In genomic region chr13:96388042-96388888, GRCm38 (mm10) we compare ENCODE assay signal across 7 mouse cellular contexts. TPM values are rescaled to one million over a fixed set of nuclear protein-coding genes. Genes with fewer than 3 reads are reported as not detected.
DNase-seq lines count a peak whose midpoint lies in the region; ATAC-seq lines count a peak whose summit lies in the region.

TSS of gene Poc5 (plus strand) at chr13:96388294.

- H3K27ac ChIP-seq in embryonic facial prominence, embryonic 11.5 days (replicated peaks; ENCODE audit: low read depth, low read length), result peak within 1 kb of the TSS; percentile 41; the same call in 1 of the 2 replicates
- H3K27ac ChIP-seq in limb, embryonic 10.5 days, result peak within 1 kb of the TSS; percentile 83
- 0 out of 2 replicates have a peak within 1 kb of the TSS, but pooled peaks have one; percentile 48 for H3K27ac ChIP-seq in midbrain, embryonic 13.5 days

- peak; percentile 100 for ATAC-seq in embryonic facial prominence, embryonic 11.5 days (replicated peaks; ENCODE audit: insufficient number of reproducible peaks, low FRiP score, low TSS enrichment, low read depth)
- ATAC-seq in granulocyte monocyte progenitor cell, adult 5-6 weeks (replicated peaks; ENCODE audit: poor library complexity, severe bottlenecking), result peak; percentile 98
- ATAC-seq in midbrain, embryonic 13.5 days, result peak; percentile 100

- H3K27me3 ChIP-seq in embryonic facial prominence, embryonic 11.5 days (ENCODE audit: control insufficient read depth, insufficient read depth, low read length), result no peaks in the 10 kb centered on the region
- no peaks in the 10 kb centered on the region for H3K27me3 ChIP-seq in limb, embryonic 10.5 days (ENCODE audit: low read depth, poor library complexity, severe bottlenecking)
- H3K27me3 ChIP-seq in midbrain, embryonic 13.5 days, result no peaks in the 10 kb centered on the region

- H3K4me2 ChIP-seq in embryonic facial prominence, embryonic 11.5 days (ENCODE audit: low read depth, low read length), result peak within 1 kb of the TSS; percentile 59
- H3K4me2 ChIP-seq in midbrain, embryonic 13.5 days (replicated peaks), result peak within 1 kb of the TSS; percentile 76

- no peaks in the 10 kb centered on the region for H3K4me1 ChIP-seq in embryonic facial prominence, embryonic 11.5 days (ENCODE audit: control insufficient read depth, insufficient read depth, low read length)
- H3K4me1 ChIP-seq in limb, embryonic 10.5 days, result peaks cover 11% of the 10 kb centered on the region
- peaks cover 13% of the 10 kb centered on the region for H3K4me1 ChIP-seq in midbrain, embryonic 13.5 days (replicated peaks)

- H3K9me3 ChIP-seq in embryonic facial prominence, embryonic 11.5 days (replicated peaks; ENCODE audit: control insufficient read depth, low read length), result no peaks in the 10 kb centered on the region
- no peaks in the 10 kb centered on the region for H3K9me3 ChIP-seq in limb, embryonic 10.5 days (replicated peaks)
- no peaks in the 10 kb centered on the region for H3K9me3 ChIP-seq in midbrain, embryonic 13.5 days

- peak; percentile 98 for DNase-seq in adrenal gland, postnatal 14 days
- peak; percentile 99 for DNase-seq in embryonic facial prominence, embryonic 11.5 days (ENCODE audit: low spot score)
- peak; percentile 99 for DNase-seq in kidney, adult 11 months
- DNase-seq in limb, embryonic 10.5 days (ENCODE audit: low spot score), result peak; percentile 96
- DNase-seq in spleen, adult 12 weeks (ENCODE audit: low spot score), result peak; percentile 100

- H3K4me3 ChIP-seq in embryonic facial prominence, embryonic 11.5 days (ENCODE audit: low read depth, low read length), result peak within 1 kb of the TSS; percentile 76
- peak within 1 kb of the TSS; percentile 85 for H3K4me3 ChIP-seq in limb, embryonic 10.5 days
- H3K4me3 ChIP-seq in midbrain, embryonic 13.5 days (replicated peaks), result peak within 1 kb of the TSS; percentile 78

- 1% methylated on average over 44 of the region's 44 CpGs for WGBS in embryonic facial prominence, embryonic 11.5 days
- under 1% methylated on average over 44 of the region's 44 CpGs for WGBS in limb, embryonic 10.5 days
- WGBS in midbrain, embryonic 13.5 days, result under 1% methylated on average over 44 of the region's 44 CpGs

- H3K36me3 ChIP-seq in embryonic facial prominence, embryonic 11.5 days (replicated peaks; ENCODE audit: control insufficient read depth, insufficient read depth, low read depth, low read length), result no peaks in the 10 kb centered on the region
- peaks cover 32% of the 10 kb centered on the region for H3K36me3 ChIP-seq in limb, embryonic 10.5 days
- H3K36me3 ChIP-seq in midbrain, embryonic 13.5 days, result peaks cover 24% of the 10 kb centered on the region

- peak within 1 kb of the TSS; percentile 73 for H3K9ac ChIP-seq in embryonic facial prominence, embryonic 11.5 days (replicated peaks; ENCODE audit: low read length)
- H3K9ac ChIP-seq in midbrain, embryonic 13.5 days (replicated peaks), result peak within 1 kb of the TSS; percentile 72

RNA-seq across cellular contexts. Expression of gene Poc5, which starts in this region (rescaled TPM):
- total RNA-seq in adrenal gland, postnatal 14 days (2021), result 14.2 and 16.9 TPM in 2 replicates
- polyA plus RNA-seq in embryonic facial prominence, embryonic 11.5 days (2014; fragmentation: Nextera tagmentation; extraction: Ambion mirVana), result 27.1 and 28.1 TPM in 2 replicates
- total RNA-seq in granulocyte monocyte progenitor cell, adult 5-6 weeks (2014; fragmentation: Nextera tagmentation), result 9.1 and 18.5 TPM in 2 replicates
- total RNA-seq in granulocyte monocyte progenitor cell, adult 5-6 weeks (2017), result 14.1 and 21.1 TPM in 2 replicates
- 17.8 and 18.8 TPM in 2 replicates for polyA plus RNA-seq in limb, embryonic 10.5 days (2016; fragmentation: Nextera tagmentation; extraction: Ambion mirVana)
- 22.5 and 23.3 TPM in 2 replicates for polyA plus RNA-seq in midbrain, embryonic 13.5 days (2015; fragmentation: Nextera tagmentation; extraction: Ambion mirVana)

Comparison
In these comparisons a context has a peak if more than half of its experiments do, and no peak if none do; other contexts are left out.
1. Peak in every context shown above with its lines: DNase-seq, ATAC-seq, H3K4me3 ChIP-seq and H3K27ac ChIP-seq.